Mouse (Mus musculus) left cerebral cortex, postnatal 4 days (tissue): ENCODE measurements around the gene Traf3. TPM values are rescaled to one million over a fixed set of nuclear protein-coding genes. Genes with fewer than 3 reads are reported as not detected.

ENCODE experiments used
- DNase-seq: peaks from one replicate; pipeline ENCODE4 v3.0.0-alpha.2; 2022
- intact Hi-C: fragments of 180-260 bp; cut with DNase I; formaldehyde crosslinking; loops from one replicate; pipeline ENCODE4 v1.15.1; 2025
- total RNA-seq, 2 experiments: library from RNA; stranded (reverse); gene quantifications; 2 replicates each; pipeline ENCODE4 v1.2.3; 2021

The Traf3 gene
- total RNA-seq, 2 experiments from 2014 or later: 37.0 to 41.8 TPM

DNA sequence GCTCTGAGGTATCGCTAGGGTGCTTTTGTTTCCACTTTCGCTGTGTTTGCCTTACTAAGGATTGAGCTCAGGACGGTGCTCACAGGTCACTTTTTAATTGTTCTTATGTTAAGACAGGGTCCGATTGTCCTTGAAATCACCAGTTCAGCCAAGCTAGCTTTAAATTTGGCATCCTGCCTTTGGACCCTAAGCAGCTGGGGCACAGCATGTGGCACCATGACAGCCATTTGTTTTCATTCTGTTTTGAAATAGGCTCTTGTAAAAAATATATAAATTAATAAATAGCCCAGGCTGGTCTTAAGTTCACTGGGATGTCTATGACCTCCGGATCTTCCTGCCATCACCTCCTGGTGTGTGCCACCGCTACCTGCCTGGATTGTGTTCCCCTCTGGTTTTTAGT lies 78.9 kb downstream of the Traf3 start:
- no peak for DNase-seq
- intact Hi-C loops: no loop called here

- intact Hi-C loops: no loop called here
- DNase-seq: no peak
Measured at GRCm38 (mm10) chr12:111246808-111247464, 80.8 kb downstream of the Traf3 start.

- DNase-seq: no peak
- intact Hi-C loops: no loop called here
Measured at GRCm38 (mm10) chr12:111249095-111249494, 82.9 kb downstream of the Traf3 start.

DNA sequence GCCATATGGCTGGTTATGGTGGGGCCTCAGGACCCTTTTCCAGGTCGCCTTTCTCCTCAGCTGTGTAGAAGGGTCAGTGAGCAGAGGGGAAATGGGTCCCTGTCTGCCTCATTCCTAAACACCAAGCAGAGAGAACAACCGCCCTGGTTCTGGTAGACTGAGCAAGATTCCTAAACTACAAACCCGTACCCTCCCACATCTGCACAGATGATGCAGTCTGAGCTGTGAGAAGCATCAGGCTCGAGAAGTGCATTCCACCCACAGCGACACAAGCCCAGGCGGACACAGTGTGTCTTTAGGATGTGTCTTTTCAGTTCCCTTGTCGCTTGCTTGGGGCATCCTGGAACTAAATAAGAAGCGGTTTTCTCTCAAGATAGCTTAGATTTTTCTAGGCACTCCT lies 83.9 kb downstream of the Traf3 start:
- intact Hi-C loops: no loop called here
- no peak for DNase-seq

GRCm38 (mm10) chr12:111251227-111251626 lies 85.1 kb downstream of the Traf3 start:
- no peak for DNase-seq
- intact Hi-C loops: no loop called here

DNA sequence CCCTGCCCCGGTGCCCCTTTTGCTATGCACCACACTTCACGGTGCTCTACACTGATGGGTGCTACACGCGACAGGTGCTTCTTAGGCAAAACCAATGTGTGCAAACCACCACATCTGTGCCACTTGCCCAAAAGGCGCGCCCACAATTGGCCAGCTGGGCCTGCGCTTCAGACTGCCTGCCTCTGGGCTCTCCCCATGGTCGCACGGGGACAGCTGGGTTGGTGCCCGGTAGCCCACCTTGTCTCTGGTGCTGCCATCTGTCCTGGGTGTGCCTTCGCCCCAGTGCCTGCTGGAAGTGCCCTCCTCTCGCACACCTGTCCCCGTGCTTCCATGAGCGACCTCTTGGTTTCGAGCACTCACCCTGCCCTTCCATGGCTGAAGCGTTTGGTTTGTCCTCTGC lies 97.5 kb downstream of the Traf3 start:
- intact Hi-C loops: no loop called here
- no peak for DNase-seq

DNA sequence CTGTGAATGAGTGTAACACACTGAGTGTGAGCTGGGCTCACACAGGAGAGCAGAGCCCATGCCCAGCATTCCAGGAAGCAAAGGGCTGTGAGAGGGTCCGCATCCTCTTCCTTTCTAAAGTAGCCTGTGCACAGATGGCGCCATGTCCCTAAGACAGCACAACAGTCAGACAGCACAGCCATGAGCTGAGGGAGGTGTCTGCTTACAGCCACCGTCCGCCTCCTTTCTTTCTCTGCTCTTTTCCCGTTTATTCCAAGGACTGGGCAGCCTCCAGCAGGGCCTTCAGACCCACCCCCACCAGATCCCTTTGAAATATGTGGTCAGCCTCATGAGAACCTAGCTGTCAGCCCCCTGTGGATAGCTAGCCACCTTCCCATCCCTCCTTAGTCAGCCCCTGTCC lies 99.0 kb downstream of the Traf3 start:
- intact Hi-C loops: no loop called here
- DNase-seq: no peak

- no peak for DNase-seq
- intact Hi-C loops: no loop called here
Measured at GRCm38 (mm10) chr12:111266592-111266991, 100.4 kb downstream of the Traf3 start.

GRCm38 (mm10) chr12:111267673-111268325 lies 101.6 kb downstream of the Traf3 start:
- DNase-seq: no peak
- intact Hi-C loops: no loop called here

DNA sequence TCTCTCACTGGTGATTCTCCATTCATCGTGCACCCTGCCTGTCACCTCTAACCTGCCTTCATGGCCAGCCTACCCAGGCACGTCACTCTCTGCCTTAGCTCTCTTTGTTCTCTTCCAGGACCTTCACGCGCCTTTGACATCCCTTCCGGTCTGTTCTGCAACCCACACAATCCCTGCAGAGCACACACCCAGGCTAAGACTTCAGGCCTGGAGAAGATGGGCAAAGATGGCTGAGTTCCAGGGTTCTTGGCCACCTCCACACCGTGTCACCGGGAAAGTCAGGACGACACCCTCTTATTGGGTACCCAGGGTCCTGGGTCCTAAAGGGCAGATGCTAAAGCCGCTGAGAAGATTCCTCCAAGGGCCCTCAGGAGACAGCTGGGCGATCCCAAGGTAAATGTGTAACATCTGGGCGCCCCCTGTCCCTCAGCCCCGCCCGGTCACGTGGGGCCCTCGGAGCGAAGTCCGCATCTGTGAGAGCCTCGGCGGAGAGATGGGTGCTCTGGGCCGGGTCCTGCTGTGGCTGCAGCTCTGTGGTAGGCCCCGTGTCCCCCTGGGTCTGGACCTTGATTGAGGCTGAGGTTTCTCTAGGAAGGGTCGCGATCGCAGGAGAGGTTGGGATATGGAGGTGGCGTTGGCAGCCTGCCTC lies 104.6 kb downstream of the Traf3 start, which contains the start of gene Amn:
Gene Amn, plus strand, starts transcription at position 467 of the 649 bp plus-strand sequence.
- no peak for DNase-seq
- intact Hi-C loops: no loop called here

DNA sequence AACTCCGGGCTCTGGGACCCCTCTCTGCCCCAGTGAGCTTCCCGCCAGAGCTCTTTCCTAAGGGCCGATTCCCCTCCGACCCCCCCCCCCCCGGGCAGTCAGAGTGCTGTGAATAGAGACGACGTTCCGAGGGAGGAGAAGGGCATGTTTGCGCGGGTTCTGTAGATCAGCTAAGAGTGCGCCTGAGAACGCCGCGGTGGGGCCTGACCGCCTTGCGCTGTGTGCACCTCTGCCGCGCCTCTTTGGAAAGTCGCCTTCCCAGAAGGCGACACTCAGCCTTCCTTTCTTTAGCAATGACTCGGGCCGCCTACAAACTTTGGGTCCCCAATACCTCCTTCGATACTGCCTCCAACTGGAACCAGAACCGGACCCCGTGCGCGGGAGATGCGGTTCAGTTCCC lies 105.2 kb downstream of the Traf3 start:
- intact Hi-C loops: no loop called here
- no peak for DNase-seq

GRCm38 (mm10) chr12:111271966-111272365 lies 105.8 kb downstream of the Traf3 start:
- DNase-seq: no peak
- intact Hi-C loops: no loop called here

DNA sequence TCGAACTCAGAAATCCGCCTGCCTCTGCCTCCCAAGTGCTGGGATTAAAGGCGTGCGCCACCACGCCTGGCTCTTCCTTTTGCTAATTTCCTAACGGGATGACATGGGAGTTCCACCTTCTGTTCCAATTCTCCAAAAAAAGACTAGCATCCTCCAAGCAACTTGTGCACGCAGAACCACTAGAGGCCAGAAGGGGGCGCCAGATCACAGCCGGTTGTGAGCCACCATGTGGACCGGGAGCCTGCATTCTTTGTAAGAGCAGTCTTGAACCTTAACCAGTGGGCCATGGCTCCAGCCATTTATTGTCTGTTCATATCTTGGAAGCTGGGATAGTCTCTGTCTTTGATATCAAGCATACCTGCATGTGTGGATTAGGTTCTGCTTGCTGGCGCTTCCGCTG lies 106.2 kb downstream of the Traf3 start:
- peak; percentile 82 for DNase-seq
- intact Hi-C loops: no loop called here

DNA sequence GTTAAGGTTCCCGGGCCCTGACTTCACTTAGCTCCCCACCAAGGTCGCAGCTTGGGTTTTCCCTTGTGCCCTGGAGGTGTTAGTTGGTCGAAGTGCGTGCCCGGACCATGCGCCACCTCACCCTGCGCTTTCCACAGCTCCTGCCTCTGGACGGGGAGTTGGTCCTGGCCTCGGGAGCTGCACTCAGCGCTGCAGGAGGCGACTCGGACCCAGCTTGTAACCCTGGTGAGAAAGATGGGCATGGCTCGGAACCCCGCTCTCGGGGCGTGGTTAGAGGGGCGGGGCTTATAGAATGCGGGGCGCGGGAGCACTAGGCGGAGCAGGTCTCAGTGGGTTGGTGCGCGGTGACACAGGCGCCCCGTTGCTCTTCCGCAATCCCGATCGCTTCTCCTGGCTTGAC lies 107.8 kb downstream of the Traf3 start:
- DNase-seq: no peak
- intact Hi-C loops: no loop called here

DNA sequence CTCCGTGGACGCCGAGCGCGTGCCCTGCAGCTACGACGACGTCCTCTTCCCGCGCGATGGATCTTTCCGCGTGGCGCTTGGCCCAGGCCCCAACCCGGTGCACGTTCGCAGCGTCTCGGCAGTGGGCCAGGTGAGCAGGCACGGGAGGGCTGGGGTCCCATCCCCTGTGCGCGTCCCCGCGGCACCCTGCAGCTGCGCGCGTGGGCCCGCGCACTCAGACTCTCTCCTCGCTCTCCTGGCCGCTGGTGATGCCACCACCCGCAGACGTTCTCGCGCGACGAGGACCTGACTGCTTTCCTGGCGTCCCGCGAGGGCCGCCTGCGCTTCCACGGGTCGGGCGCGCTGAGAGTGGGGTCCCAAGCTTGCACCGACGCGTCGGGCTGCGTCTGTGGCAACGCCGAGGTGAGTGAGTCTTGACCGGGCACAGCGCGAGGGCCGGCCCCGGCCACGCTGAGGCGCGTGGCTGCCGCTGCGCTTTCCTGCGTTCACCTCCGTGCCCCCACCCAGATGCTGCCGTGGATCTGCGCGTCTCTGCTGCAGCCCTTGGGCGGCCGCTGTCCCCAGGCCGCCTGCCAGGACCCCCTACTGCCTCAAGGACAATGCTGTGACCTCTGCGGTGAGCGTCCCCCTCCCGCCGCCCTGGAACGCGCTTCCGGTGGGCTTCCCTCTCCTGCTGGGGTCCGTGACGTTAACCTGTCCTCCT lies 108.4 kb downstream of the Traf3 start:
- DNase-seq: no peak
- intact Hi-C loops: no loop called here

- intact Hi-C loops: no loop called here
- DNase-seq: no peak
Measured at GRCm38 (mm10) chr12:111275150-111275841, 109.1 kb downstream of the Traf3 start.

- DNase-seq: no peak
- intact Hi-C loops: no loop called here
Measured at GRCm38 (mm10) chr12:111276371-111276770, 110.2 kb downstream of the Traf3 start.

DNA sequence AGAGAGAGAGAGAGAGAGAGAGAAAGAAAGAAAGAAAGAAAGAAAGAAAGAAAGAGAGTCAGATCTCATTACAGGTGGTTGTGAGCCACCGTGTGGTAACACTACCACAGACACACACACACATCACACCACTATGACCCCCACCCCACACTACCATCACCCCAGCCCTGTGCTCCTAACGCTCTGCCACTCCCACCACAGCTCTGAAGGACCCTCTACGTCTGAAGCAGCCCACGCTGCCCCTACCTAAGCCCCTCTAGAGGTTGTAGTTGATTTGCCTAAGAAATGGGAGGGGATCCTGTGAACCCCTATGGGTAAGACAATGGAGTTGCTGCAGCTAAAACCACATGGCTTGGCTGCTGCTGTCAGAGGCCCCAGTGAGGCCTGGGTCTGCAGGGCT lies 117.4 kb downstream of the Traf3 start:
- intact Hi-C loops: no loop called here
- no peak for DNase-seq

DNA sequence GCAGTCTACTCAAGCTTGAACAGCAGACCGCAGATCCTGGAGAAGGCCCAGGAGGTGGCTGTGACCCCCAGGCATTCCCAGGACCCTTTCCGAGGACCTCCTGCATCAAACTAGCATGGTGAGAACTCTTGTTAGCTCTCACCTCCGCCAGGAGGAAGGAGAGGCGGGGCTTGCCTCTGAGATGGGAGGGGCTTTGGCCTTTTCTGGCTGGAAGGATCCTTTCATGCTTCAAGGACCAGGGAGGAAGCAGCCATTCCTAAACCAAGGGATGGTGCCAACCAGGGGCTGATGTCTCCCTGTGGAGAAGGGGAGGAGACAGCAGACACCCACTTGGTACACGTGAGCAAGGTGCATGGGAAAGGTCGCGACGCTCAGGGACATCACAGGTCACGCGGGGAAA lies 118.4 kb downstream of the Traf3 start:
- intact Hi-C loops: no loop called here
- no peak for DNase-seq

DNA sequence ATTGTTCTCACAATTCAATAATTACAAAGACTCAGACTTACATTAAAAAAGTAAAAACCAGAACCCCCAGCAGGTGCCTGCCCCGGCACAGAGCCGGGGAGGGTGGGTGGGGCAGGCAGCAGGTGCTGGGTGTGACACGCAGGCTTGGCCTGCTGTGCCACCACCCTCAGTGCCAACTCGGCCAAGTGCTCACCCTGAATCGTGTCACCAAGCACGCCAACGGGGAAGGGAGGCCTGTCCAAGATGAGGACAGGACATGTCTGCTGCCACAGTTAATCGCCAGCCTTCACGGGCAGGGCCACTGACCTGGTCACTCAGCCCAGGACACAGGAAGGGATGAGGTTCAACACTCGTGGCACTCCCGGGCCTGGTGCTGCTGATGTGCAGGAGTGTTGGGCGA lies 126.9 kb downstream of the Traf3 start:
- intact Hi-C loops: no loop called here

More for the DNA sequence above, 126.9 kb downstream of the Traf3 start:
- no peak for DNase-seq
